In the genomic region with DNA sequence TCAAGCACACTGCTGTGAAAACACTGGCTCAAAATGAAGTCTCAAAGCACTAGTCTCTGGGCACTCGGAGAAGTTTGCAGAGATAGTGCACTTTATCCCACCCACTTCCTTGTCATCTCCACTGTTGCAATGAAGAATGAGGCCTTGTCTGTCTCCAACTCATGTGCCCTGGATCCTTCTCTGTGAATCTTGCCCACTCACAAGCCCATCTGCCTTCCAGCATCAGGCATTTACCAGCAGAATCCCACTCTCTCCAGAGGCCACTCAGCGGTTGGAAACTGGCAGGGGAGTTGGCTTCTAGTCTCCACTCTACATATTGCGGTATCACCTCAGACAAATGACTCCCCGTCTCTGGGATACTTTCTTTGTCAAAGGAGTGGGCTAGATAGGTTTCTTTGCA, we compare ENCODE assay signal across 27 mouse cellular contexts.
A peak's percentile ranks its signal among the peaks of the same experiment; 100 is the strongest.
DNase-seq lines count a peak whose midpoint lies in the region; ATAC-seq and TF ChIP-seq lines count a peak whose summit lies in the region.
"Had no signal": no experiment of that assay in that cellular context is flagged by ENCODE, and none has a peak within 500 bp of the region (broad histone marks: within the 10 kb centered on the region; RNA-seq: fewer than 3 reads in every experiment).

No protein-coding gene starts in this region.

- intact Hi-C loops in left cerebral cortex, adult 2 months (cut with DNase I): no loop called here

- peaks cover 5% of the 10 kb centered on the region; the same call in 1 of the 2 replicates for H3K36me3 ChIP-seq in hindbrain, embryonic 12.5 days
- H3K36me3 ChIP-seq: embryonic facial prominence, embryonic 13.5 days; embryonic facial prominence, embryonic 15.5 days; forebrain, embryonic 10.5 days; forebrain, embryonic 12.5 days; G1E had no signal

- H3K4me2 ChIP-seq in hindbrain, embryonic 12.5 days (replicated peaks): no peak overlapping the region
- H3K4me2 ChIP-seq: embryonic facial prominence, embryonic 13.5 days; embryonic facial prominence, embryonic 15.5 days; forebrain, embryonic 12.5 days had no signal

- WGBS in hindbrain, embryonic 12.5 days: 77% methylated on average over 4 of the region's 4 CpGs

- no peak overlapping the region for H3K4me3 ChIP-seq in left cerebral cortex, adult 2 months
- H3K4me3 ChIP-seq in cortical plate, adult 2 months (ENCODE audit: insufficient read depth, low read length): no peak overlapping the region
- no peak overlapping the region for H3K4me3 ChIP-seq in hindbrain, embryonic 12.5 days
- H3K4me3 ChIP-seq: embryonic facial prominence, embryonic 13.5 days; embryonic facial prominence, embryonic 15.5 days; erythroblast, embryonic 14.5 days; forebrain, embryonic 10.5 days; forebrain, embryonic 12.5 days had no signal

- H3K9ac ChIP-seq in hindbrain, embryonic 12.5 days: no peak overlapping the region
- H3K9ac ChIP-seq: embryonic facial prominence, embryonic 13.5 days; embryonic facial prominence, embryonic 15.5 days; forebrain, embryonic 12.5 days had no signal

- no peak for TF ChIP-seq CTCF in left cerebral cortex, adult 2 months (IDR thresholded peaks at IDR 0.05)
- TF ChIP-seq CTCF in cortical plate, adult 2 months (IDR thresholded peaks at IDR 0.05; ENCODE audit: extremely low read depth, insufficient read depth, low read length): no peak

- peak overlapping the region; percentile 47 for H3K27ac ChIP-seq in left cerebral cortex, adult 2 months
- peak overlapping the region; percentile 61; the same call in 1 of the 2 replicates for H3K27ac ChIP-seq in cortical plate, adult 2 months (ENCODE audit: insufficient read depth, low read length)
- no peak overlapping the region for H3K27ac ChIP-seq in hindbrain, embryonic 12.5 days
- H3K27ac ChIP-seq: embryonic facial prominence, embryonic 13.5 days; embryonic facial prominence, embryonic 15.5 days; forebrain, embryonic 12.5 days had no signal

- no peak for DNase-seq in frontal cortex, postnatal 25 days (ENCODE audit: low spot score in 2 of 2)
- DNase-seq in left cerebral cortex, adult 2 months (ENCODE audit: extremely low spot score in 1 of 2, low spot score in 2 of 2): no peak
- no peak for DNase-seq in left cerebral cortex, adult 11 months (ENCODE audit: low spot score)
- DNase-seq: adrenal gland, adult 8-10 months; adrenal gland, postnatal 14 days; adrenal gland, postnatal 36 days; B cell, adult 2 months; cerebellum, adult 11-12 months; cerebellum, adult 2 months; cerebellum, adult 9-10 months; cerebellum, postnatal 10 days; cerebellum, postnatal 25 days; embryo, embryonic 11 days had no signal

- TF ChIP-seq POLR2A in cortical plate, adult 2 months (IDR thresholded peaks at IDR 0.05; ENCODE audit: extremely low read depth, insufficient read depth, low read length): no peak

- H3K9me3 ChIP-seq in hindbrain, embryonic 12.5 days (replicated peaks): no peaks in the 10 kb centered on the region
- H3K9me3 ChIP-seq: embryonic facial prominence, embryonic 13.5 days; embryonic facial prominence, embryonic 15.5 days; forebrain, embryonic 10.5 days; forebrain, embryonic 12.5 days; G1E had no signal

- 0 out of 2 replicates have a peak, but pooled peaks cover 2% of the 10 kb centered on the region for H3K27me3 ChIP-seq in hindbrain, embryonic 12.5 days
- H3K27me3 ChIP-seq: CH12.LX; embryonic facial prominence, embryonic 13.5 days; embryonic facial prominence, embryonic 15.5 days had no signal

- peaks cover 3% of the 10 kb centered on the region for H3K4me1 ChIP-seq in cortical plate, adult 2 months (ENCODE audit: control insufficient read depth, insufficient read depth, low read length)
- no peaks in the 10 kb centered on the region for H3K4me1 ChIP-seq in hindbrain, embryonic 12.5 days

- 0 out of 2 replicates have a peak, but pooled peaks have one; percentile 18 for ATAC-seq in frontal cortex, adult (ENCODE audit: low TSS enrichment)
- ATAC-seq in hindbrain, embryonic 12.5 days (ENCODE audit: low FRiP score): no peak
- ATAC-seq: activated CD4-positive, CD25-positive, alpha-beta regulatory T cell, adult 4 months; CD4-positive, CD25-positive, alpha-beta regulatory T cell, adult 4 months; forebrain, embryonic 16.5 days; Patski had no signal
